Mouse (Mus musculus) midbrain, embryonic 11.5 days (tissue): ENCODE measurements around the gene Wdr18. TPM values are rescaled to one million over a fixed set of nuclear protein-coding genes. Genes with fewer than 3 reads are reported as not detected.

ENCODE experiments used
- ATAC-seq: fragments of 200-750 bp; cut with Nextera tagmentation; 2 replicates; pipeline ENCODE4 v1.8.0; 2017; ENCODE audit warnings: moderate TSS enrichment, moderate library complexity; ENCODE audit not compliant: low FRiP score
- DNase-seq: peaks from one replicate; pipeline ENCODE4 v3.0.0; 2015; ENCODE audit warnings: low spot score; ENCODE audit errors: missing footprints
- H3K27ac ChIP-seq: fragments of 300-500 bp; sonication (generic); 2 replicates; pipeline ENCODE4 v1.5.1; 2014; ENCODE audit warnings: low read depth, low read length
- H3K27me3 ChIP-seq: fragments of 300-500 bp; sonication (generic); 2 replicates; pipeline ENCODE4 v1.6.1; 2014; ENCODE audit warnings: mild to moderate bottlenecking, low read length, moderate library complexity, mixed read lengths; ENCODE audit not compliant: control insufficient read depth, insufficient read depth
- H3K36me3 ChIP-seq: fragments of 300-500 bp; sonication (generic); 2 replicates; pipeline ENCODE4 v1.6.1; 2014; ENCODE audit warnings: mild to moderate bottlenecking, low read length, moderate library complexity, mixed read lengths; ENCODE audit not compliant: control insufficient read depth, insufficient read depth
- H3K4me1 ChIP-seq: fragments of 300-500 bp; sonication (generic); 2 replicates; pipeline ENCODE4 v1.6.1; 2014; ENCODE audit warnings: low read length; ENCODE audit not compliant: control insufficient read depth, insufficient read depth
- H3K4me2 ChIP-seq: fragments of 300-500 bp; sonication (generic); 2 replicates; pipeline ENCODE4 v1.6.1; 2014; ENCODE audit warnings: mild to moderate bottlenecking, moderate library complexity
- H3K4me3 ChIP-seq: fragments of 300-500 bp; sonication (generic); 2 replicates; pipeline ENCODE4 v1.5.1; 2014; ENCODE audit warnings: low read depth, low read length
- H3K9ac ChIP-seq: fragments of 300-500 bp; sonication (generic); 2 replicates; pipeline ENCODE4 v1.6.1; 2014; ENCODE audit warnings: low read length
- H3K9me3 ChIP-seq: fragments of 300-500 bp; sonication (generic); 2 replicates; pipeline ENCODE4 v1.6.1; 2016; ENCODE audit warnings: low read length; ENCODE audit not compliant: control insufficient read depth
- WGBS: fragments of 180-500 bp; shearing (Covaris S2); extraction: QIAGEN DNeasy Blood & Tissue Kit; methylation state at CpG from one replicate; pipeline ENCODE4 v1.1.7; 2014; 5-methylcytosine and 5-hydroxymethylcytosine counted together
- polyA plus RNA-seq: library from polyadenylated mRNA; unstranded; fragments of >200 nt; fragmentation: Nextera tagmentation; extraction: Ambion mirVana; gene quantifications from 2 replicates; pipeline ENCODE4 v1.2.1, GENCODE M21; 2014

Gene Wdr18
- polyA plus RNA-seq, 1 experiment from 2014 or later = 98.4 TPM

GRCm38 (mm10) chr10:79987771-79988505 is 28.0 kb downstream of the Wdr18 start:
- Histone ChIP-seq H3K27me3 (peaks cover 38% of the 10 kb centered on the region), H3K9ac (peak overlapping the region; percentile 31), H3K36me3 (no peaks in the 10 kb centered on the region), H3K4me1 (peaks cover 26% of the 10 kb centered on the region), H3K4me2 (peak overlapping the region; percentile 46), H3K9me3 (peaks cover 5% of the 10 kb centered on the region; the same call in 1 of the 2 replicates), H3K4me3 (peak overlapping the region; percentile 34), H3K27ac (no peak overlapping the region; the same call in 1 of the 2 replicates)
- DNase-seq (peak; percentile 91), ATAC-seq (no peak)
- 13% methylated on average over 27 of the region's 27 CpGs for whole genome bisulfite sequencing

GRCm38 (mm10) chr10:79988506-79989271 is 28.7 kb downstream of the Wdr18 start, which contains the start of gene Cnn2:
Cnn2 (plus strand) TSS chr10:79988584.
- peaks cover 38% of the 10 kb centered on the region for H3K27me3 ChIP-seq
- H3K9ac ChIP-seq = peak within 1 kb of the TSS; percentile 31
- H3K27ac ChIP-seq = no peak within 1 kb of the TSS; the same call in 1 of the 2 replicates
- 2% methylated on average over 58 of the region's 59 CpGs for WGBS
- no peak for ATAC-seq
- peak; percentile 95 for DNase-seq
- H3K36me3 ChIP-seq = no peaks in the 10 kb centered on the region
- peaks cover 5% of the 10 kb centered on the region; the same call in 1 of the 2 replicates for H3K9me3 ChIP-seq
- peaks cover 18% of the 10 kb centered on the region for H3K4me1 ChIP-seq
- H3K4me3 ChIP-seq = peak within 1 kb of the TSS; percentile 34
- peak within 1 kb of the TSS; percentile 46 for H3K4me2 ChIP-seq

DNA sequence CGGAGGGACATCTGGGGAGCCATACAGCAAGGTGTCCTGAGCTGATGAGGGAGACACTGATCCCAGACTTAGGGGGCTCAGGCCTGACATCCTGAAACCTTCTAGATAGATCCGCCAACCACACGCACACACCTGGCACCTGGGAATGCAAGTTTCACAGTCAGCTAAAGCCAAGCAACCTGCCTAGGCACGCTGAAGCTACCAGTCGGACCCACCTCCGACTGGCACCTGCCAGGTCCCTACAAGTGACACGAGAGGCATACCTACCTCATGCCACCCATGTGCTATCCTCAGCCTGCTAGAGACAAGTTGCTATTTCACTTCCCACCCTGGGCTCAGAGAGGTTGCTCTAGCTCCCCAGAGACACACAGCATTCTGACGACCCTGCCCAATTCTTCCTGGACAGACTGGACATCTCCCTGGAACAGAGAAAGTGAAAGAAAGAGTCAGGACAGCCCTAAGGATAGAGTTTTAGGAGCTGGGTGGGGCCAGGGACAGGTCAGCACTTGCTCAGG is 29.4 kb downstream of the Wdr18 start:
- peaks cover 5% of the 10 kb centered on the region; the same call in 1 of the 2 replicates for H3K9me3 ChIP-seq
- H3K36me3 ChIP-seq = no peaks in the 10 kb centered on the region
- peaks cover 38% of the 10 kb centered on the region for H3K27me3 ChIP-seq
- H3K4me1 ChIP-seq = peaks cover 18% of the 10 kb centered on the region
- ATAC-seq (no peak), DNase-seq (peak; percentile 88)
- peak overlapping the region; percentile 34 for H3K4me3 ChIP-seq
- WGBS = 36% methylated on average over 8 of the region's 8 CpGs
- peak overlapping the region; percentile 17; the same call in 1 of the 2 replicates for H3K4me2 ChIP-seq
- H3K27ac ChIP-seq = no peak overlapping the region
- H3K9ac ChIP-seq = no peak overlapping the region

- peaks cover 5% of the 10 kb centered on the region; the same call in 1 of the 2 replicates for H3K9me3 ChIP-seq
- H3K27me3 ChIP-seq = peaks cover 38% of the 10 kb centered on the region
- no peak overlapping the region for H3K4me3 ChIP-seq
- H3K27ac ChIP-seq = no peak overlapping the region
- no peak overlapping the region for H3K9ac ChIP-seq
- DNase-seq = peak; percentile 90
- ATAC-seq = no peak
- no peaks in the 10 kb centered on the region for H3K36me3 ChIP-seq
- H3K4me1 ChIP-seq = peaks cover 18% of the 10 kb centered on the region
- H3K4me2 ChIP-seq = peak overlapping the region; percentile 15; the same call in 1 of the 2 replicates
- WGBS = 7% methylated on average over 15 of the region's 15 CpGs
Measured at GRCm38 (mm10) chr10:79989870-79990269, 29.9 kb downstream of the Wdr18 start.

GRCm38 (mm10) chr10:79991099-79991498 is 31.1 kb downstream of the Wdr18 start:
- DNase-seq = no peak
- H3K9me3 ChIP-seq = peaks cover 5% of the 10 kb centered on the region; the same call in 1 of the 2 replicates
- no peak overlapping the region for H3K4me2 ChIP-seq
- no peaks in the 10 kb centered on the region for H3K36me3 ChIP-seq
- no peak for ATAC-seq
- 52% methylated on average over 12 of the region's 12 CpGs for WGBS
- peaks cover 38% of the 10 kb centered on the region for H3K27me3 ChIP-seq
- no peak overlapping the region for H3K27ac ChIP-seq
- H3K4me1 ChIP-seq = peaks cover 14% of the 10 kb centered on the region
- H3K4me3 ChIP-seq = no peak overlapping the region
- no peak overlapping the region for H3K9ac ChIP-seq

DNA sequence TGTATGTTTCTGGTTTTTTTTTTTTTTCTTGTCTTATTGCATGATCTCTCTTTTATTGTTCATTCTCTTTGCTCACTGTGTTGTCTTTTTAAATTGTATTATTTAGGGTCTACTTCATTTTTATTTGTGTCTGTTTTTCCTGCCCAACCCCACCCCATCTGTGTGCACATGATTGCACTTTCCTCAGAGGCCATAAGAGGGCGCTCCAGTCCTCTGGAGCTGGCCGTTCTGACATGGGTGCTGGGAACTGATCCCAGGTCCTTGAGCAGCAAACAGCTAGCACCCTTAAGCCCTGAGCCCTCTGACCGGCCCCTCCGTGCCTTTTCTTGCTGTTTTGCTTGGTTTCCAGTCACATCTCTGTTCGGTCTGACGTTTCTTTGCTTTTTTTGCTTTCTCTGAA is 31.6 kb downstream of the Wdr18 start:
- Histone ChIP-seq H3K4me2 (no peak overlapping the region), H3K4me3 (no peak overlapping the region), H3K9ac (no peak overlapping the region), H3K9me3 (peaks cover 5% of the 10 kb centered on the region; the same call in 1 of the 2 replicates), H3K4me1 (peaks cover 11% of the 10 kb centered on the region), H3K36me3 (no peaks in the 10 kb centered on the region), H3K27ac (no peak overlapping the region), H3K27me3 (peaks cover 36% of the 10 kb centered on the region)
- WGBS = 82% methylated on average over 6 of the region's 6 CpGs
- ATAC-seq = no peak
- no peak for DNase-seq

DNA sequence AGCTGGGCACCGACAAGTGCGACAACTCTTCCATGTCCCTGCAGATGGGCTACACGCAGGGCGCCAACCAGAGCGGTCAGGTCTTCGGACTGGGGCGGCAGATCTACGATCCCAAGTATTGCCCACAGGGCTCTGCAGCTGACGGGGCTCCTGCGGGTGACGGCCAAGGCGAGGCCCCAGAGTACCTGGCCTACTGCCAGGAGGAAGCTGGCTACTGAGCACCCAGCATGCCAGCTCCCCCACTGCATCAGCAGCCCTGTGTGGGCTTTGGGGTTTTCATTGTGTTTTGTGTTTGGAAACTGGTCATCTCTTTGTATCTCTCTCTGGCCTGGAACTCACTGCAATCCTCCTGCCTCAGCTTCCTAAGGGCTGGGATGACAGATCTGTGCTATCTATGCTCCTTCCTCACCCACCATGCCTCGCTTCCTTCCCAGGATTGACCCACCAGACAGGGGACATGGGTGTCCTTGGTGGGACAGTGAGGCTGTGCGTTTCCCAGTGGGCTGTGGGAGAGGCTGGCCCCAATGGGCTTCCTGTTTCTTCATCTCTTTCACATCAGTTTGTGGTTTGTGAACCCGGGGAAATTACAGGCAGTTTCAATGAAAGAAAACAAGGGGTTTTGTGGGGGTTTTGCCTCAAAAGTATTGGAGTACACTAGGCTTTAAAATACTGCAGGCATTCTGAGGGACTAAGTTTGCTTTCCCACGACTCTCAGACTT is 34.6 kb downstream of the Wdr18 start:
- DNase-seq = no peak
- 92% methylated on average over 16 of the region's 16 CpGs for WGBS

DNA sequence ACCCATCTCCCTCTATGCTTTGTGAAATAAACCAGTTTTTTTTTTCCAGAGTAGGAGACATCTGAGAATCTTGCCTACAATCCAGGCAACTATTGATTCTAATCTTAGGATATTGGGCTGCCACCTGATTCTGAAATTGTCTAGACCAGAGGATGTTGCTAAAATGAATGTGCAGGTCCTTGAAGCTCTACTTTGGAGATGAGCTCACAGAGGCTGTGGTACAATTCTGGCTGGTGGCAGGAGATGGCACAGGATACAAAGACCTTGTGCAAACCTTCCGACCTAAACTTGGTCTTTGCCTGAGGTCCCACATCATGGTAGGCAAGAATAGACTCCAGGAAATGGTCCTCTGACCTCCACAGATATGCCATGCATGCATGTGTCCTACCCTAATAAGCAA is 35.7 kb downstream of the Wdr18 start:
- Histone ChIP-seq H3K4me1 (peaks cover 11% of the 10 kb centered on the region), H3K27ac (no peak overlapping the region), H3K36me3 (no peaks in the 10 kb centered on the region), H3K4me2 (no peak overlapping the region), H3K9ac (no peak overlapping the region), H3K27me3 (peaks cover 5% of the 10 kb centered on the region), H3K9me3 (peaks cover 5% of the 10 kb centered on the region; the same call in 1 of the 2 replicates), H3K4me3 (no peak overlapping the region)
- no peak for ATAC-seq
- 95% methylated on average over 1 of the region's 1 CpGs for WGBS
- DNase-seq = no peak

More for the DNA sequence above, 34.6 kb downstream of the Wdr18 start:
- no peak for ATAC-seq
- Histone ChIP-seq H3K27ac (no peak overlapping the region), H3K4me1 (peaks cover 16% of the 10 kb centered on the region), H3K27me3 (peaks cover 12% of the 10 kb centered on the region), H3K9me3 (peaks cover 5% of the 10 kb centered on the region; the same call in 1 of the 2 replicates), H3K9ac (no peak overlapping the region), H3K4me3 (no peak overlapping the region), H3K36me3 (no peaks in the 10 kb centered on the region), H3K4me2 (no peak overlapping the region)
